Mouse (Mus musculus) embryonic facial prominence, embryonic 15.5 days (tissue): Measurements from ENCODE around the gene Cmtm6. TPM values are rescaled to one million over a fixed set of nuclear protein-coding genes. Genes with fewer than 3 reads are reported as not detected.

Source experiments
- ATAC-seq: fragments of 200-750 bp; cut with Nextera tagmentation; 2 replicates; pipeline ENCODE4 v1.8.0; 2017; ENCODE audit warnings: low read depth, moderate TSS enrichment; ENCODE audit not compliant: insufficient number of reproducible peaks, low FRiP score, low TSS enrichment
- H3K27ac ChIP-seq: fragments of 300-500 bp; sonication (generic); replicated peaks from 2 replicates; pipeline ENCODE4 v1.5.1; 2015; ENCODE audit warnings: mild to moderate bottlenecking, inconsistent platforms
- H3K27me3 ChIP-seq: fragments of 300-500 bp; sonication (generic); 2 replicates; pipeline ENCODE4 v1.6.1; 2015; ENCODE audit warnings: inconsistent platforms
- H3K36me3 ChIP-seq: fragments of 300-500 bp; sonication (generic); 2 replicates; pipeline ENCODE4 v1.6.1; 2015; ENCODE audit warnings: mild to moderate bottlenecking, inconsistent platforms
- H3K4me1 ChIP-seq: fragments of 300-500 bp; sonication (generic); 2 replicates; pipeline ENCODE4 v1.6.1; 2015; ENCODE audit warnings: inconsistent platforms
- H3K4me2 ChIP-seq: fragments of 300-500 bp; sonication (generic); replicated peaks from 2 replicates; pipeline ENCODE4 v1.6.1; 2015; ENCODE audit warnings: mild to moderate bottlenecking, inconsistent platforms
- H3K4me3 ChIP-seq: fragments of 300-500 bp; sonication (generic); replicated peaks from 2 replicates; pipeline ENCODE4 v1.5.1; 2015; ENCODE audit warnings: mild to moderate bottlenecking, inconsistent platforms
- H3K9ac ChIP-seq: fragments of 300-500 bp; sonication (generic); 2 replicates; pipeline ENCODE4 v1.6.1; 2015; ENCODE audit warnings: inconsistent platforms
- H3K9me3 ChIP-seq: fragments of 300-500 bp; sonication (generic); replicated peaks from 2 replicates; pipeline ENCODE4 v1.6.1; 2016; ENCODE audit warnings: inconsistent platforms
- WGBS: fragments of 180-500 bp; shearing (Covaris S2); methylation state at CpG from one replicate; pipeline ENCODE4 v1.1.7; 2015; 5-methylcytosine and 5-hydroxymethylcytosine counted together
- polyA plus RNA-seq: library from polyadenylated mRNA; unstranded; fragments of >200 nt; fragmentation: Nextera tagmentation; extraction: Ambion mirVana; gene quantifications from 2 replicates; pipeline ENCODE4 v1.2.1, GENCODE M21; 2015

Gene Cmtm6
- polyA plus RNA-seq, 1 experiment from 2014 or later = 46.9 TPM

DNA sequence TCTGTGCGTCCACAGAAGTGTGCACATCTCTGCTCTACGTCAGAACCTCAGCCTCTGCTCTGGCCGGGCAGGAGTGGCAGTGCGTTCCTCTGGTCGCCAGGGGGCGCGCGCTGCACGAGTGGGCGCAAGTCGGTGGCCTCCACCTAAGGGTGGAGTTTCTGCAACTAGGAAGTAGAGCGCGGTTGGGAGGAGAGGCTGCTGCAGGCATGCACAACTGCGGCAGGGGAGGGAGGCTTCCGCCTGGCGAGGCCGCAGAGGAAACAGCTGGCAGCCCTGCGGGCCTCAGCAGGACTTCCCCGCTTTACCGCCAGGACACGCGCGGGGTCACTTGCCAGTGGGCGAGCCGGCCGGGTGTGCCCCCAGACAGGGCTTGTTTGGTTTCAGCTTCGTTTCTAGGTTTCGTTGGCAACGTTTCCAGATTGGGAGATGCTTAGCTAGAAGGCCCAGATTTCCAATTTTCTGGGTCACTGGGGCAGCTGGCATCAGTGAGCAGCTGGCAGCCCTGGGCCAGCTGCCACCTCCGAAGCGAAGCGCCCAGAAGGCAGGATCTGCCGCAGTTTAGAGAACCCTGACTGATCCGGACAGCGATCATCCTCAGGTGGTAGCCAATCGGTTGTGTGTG is 22.1 kb downstream of the Cmtm6 start:
- ATAC-seq = peak; percentile 85
- Histone ChIP-seq H3K27me3 (no peaks in the 10 kb centered on the region), H3K4me1 (peaks cover 10% of the 10 kb centered on the region; the same call in 1 of the 2 replicates), H3K36me3 (peaks cover 34% of the 10 kb centered on the region), H3K4me3 (peak overlapping the region; percentile 60), H3K9ac (peak overlapping the region; percentile 50), H3K4me2 (peak overlapping the region; percentile 73), H3K27ac (peak overlapping the region; percentile 82), H3K9me3 (no peaks in the 10 kb centered on the region)
- WGBS = 4% methylated on average over 36 of the region's 36 CpGs

DNA sequence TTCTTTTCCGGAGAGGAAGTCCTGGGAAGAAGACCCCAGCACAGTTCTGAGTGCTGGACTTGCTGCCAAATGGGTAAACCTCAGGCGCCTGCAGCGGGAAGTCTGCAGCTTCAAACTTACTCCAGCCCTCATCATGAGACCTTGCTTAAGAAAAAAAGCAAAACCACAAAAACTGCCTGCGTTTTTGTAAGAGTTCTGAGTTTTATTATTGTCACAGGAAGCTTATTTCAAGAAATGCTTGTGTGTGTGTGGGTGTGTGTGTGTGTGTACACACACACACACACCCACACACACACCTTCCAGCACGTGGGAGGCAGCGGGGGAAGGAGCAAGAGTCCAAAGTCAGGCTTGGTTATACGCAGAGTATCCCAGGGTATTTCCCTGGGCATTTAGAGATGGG is 27.4 kb downstream of the Cmtm6 start:
- Histone ChIP-seq H3K9ac (no peak overlapping the region), H3K4me2 (no peak overlapping the region), H3K9me3 (no peaks in the 10 kb centered on the region), H3K36me3 (peaks cover 55% of the 10 kb centered on the region), H3K4me1 (peaks cover 2% of the 10 kb centered on the region; the same call in 1 of the 2 replicates), H3K27me3 (no peaks in the 10 kb centered on the region), H3K4me3 (no peak overlapping the region), H3K27ac (no peak overlapping the region)
- ATAC-seq = no peak
- 77% methylated on average over 7 of the region's 7 CpGs for WGBS

DNA sequence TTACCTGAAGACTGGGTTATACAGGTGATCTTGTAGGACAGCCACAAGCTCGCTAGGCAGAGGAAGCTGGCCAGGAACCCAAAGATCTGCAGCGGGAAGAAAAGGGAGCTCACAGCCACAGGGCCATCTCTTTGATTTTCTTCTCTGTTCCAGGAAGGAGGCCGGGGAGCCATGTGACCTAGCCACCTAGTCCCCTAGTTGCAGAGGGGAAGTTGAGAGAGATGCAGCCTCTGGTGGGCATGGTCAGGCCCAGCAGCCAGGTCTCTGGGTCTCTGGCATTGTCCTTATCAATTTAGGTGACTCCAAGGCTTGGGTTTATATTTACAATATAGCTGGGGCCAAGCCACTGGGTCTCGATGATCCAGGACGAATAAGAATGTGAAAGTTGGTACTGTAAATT is 27.9 kb downstream of the Cmtm6 start:
- 77% methylated on average over 5 of the region's 5 CpGs for WGBS
- ATAC-seq = no peak
- H3K36me3 ChIP-seq = peaks cover 55% of the 10 kb centered on the region

DNA sequence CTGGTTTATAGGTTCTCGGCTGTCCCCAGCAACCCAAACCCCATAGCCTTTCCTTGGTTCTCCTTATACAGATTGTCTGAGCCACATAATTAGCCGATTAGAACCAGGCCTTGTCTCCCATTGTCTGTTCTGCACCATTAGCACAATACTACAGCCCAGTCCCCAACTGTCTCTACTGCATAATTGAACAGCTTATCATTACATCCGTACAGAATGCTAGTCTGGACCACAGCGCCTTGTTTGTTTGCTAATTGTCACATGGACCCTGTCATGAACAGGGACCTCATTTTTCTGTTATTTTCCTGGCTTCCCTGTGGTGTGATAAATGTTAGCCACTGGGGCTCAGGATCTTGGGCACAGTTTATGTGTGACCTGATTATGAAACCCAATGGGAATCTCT is 29.0 kb downstream of the Cmtm6 start:
- peaks cover 54% of the 10 kb centered on the region for H3K36me3 ChIP-seq
- no peak overlapping the region for H3K27ac ChIP-seq
- no peak for ATAC-seq
- H3K4me2 ChIP-seq = no peak overlapping the region
- H3K4me3 ChIP-seq = no peak overlapping the region
- no peaks in the 10 kb centered on the region for H3K9me3 ChIP-seq
- no peaks in the 10 kb centered on the region for H3K27me3 ChIP-seq
- H3K9ac ChIP-seq = no peak overlapping the region
- WGBS = 83% methylated on average over 4 of the region's 4 CpGs
- no peaks in the 10 kb centered on the region for H3K4me1 ChIP-seq

More for the DNA sequence above, 27.9 kb downstream of the Cmtm6 start:
- Histone ChIP-seq H3K9me3 (no peaks in the 10 kb centered on the region), H3K27me3 (no peaks in the 10 kb centered on the region), H3K4me1 (no peaks in the 10 kb centered on the region), H3K4me3 (no peak overlapping the region), H3K27ac (no peak overlapping the region), H3K9ac (no peak overlapping the region), H3K4me2 (no peak overlapping the region)

DNA sequence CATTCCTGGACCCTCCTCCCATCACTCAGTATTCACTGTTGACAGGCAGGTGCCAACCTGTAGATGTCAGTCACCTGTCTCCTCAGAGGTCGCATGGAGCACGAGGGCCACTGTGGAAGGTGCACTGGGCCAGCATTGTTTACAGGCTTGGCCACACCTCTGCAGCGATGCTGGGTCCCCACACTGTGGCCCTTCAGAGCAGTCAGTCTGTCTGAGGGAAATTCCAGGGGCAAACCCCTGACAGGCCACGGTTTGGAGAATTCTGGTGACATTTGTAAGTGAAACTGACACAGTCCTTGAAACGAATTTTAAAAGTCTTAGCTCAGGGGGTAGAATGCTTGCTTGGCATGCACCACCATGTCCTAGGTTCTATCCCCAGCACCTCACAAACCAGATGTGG is 29.4 kb downstream of the Cmtm6 start:
- Histone ChIP-seq H3K4me1 (no peaks in the 10 kb centered on the region), H3K27ac (no peak overlapping the region), H3K4me2 (no peak overlapping the region), H3K9ac (no peak overlapping the region), H3K9me3 (no peaks in the 10 kb centered on the region), H3K27me3 (no peaks in the 10 kb centered on the region), H3K36me3 (peaks cover 50% of the 10 kb centered on the region), H3K4me3 (no peak overlapping the region)
- 82% methylated on average over 5 of the region's 5 CpGs for WGBS
- ATAC-seq = no peak

DNA sequence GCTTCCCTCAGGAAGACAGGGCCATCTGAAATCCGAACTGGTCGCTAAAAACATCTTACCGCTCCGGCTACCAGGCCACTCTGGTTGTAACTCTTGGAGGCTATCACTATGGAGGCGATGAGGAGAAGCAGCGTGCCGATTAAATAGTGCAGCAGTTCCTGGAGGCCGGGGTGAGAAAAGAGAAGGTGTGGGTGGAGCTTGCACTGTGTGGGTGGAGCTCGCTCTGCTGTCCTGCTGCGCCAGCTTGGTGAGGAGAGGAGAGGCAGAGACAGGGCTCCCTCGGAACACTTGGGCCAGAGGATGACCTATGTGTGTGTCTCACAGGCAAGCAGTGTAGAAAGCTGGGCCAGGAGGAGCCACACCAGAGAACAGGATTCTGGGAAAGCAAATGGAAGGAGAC is 30.9 kb downstream of the Cmtm6 start:
- Histone ChIP-seq H3K9ac (no peak overlapping the region), H3K4me2 (no peak overlapping the region), H3K4me1 (peaks cover 6% of the 10 kb centered on the region), H3K36me3 (peaks cover 40% of the 10 kb centered on the region), H3K9me3 (no peaks in the 10 kb centered on the region), H3K4me3 (no peak overlapping the region), H3K27me3 (no peaks in the 10 kb centered on the region), H3K27ac (no peak overlapping the region)
- 71% methylated on average over 11 of the region's 11 CpGs for WGBS
- no peak for ATAC-seq

DNA sequence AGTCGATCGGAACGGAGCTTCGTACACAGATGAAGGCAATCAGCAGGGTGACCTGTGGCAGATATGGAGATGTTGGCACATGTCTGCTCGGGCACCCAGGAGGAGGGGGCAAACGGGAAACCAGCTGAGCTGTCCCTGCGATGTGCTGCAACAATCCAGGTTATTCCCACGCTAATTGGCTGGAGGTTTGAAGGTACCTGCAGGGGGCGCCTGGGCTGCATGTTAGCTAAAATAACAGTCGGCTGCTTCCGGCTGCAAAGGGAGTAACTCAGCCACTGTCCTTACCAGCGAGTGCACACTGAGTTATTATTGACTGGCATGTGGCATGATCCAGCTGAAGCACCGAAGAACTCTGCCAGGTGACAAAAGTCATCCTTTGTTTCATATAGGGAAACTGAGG is 32.4 kb downstream of the Cmtm6 start:
- no peak overlapping the region for H3K27ac ChIP-seq
- peaks cover 36% of the 10 kb centered on the region for H3K36me3 ChIP-seq
- H3K4me3 ChIP-seq = no peak overlapping the region
- peaks cover 19% of the 10 kb centered on the region for H3K4me1 ChIP-seq
- ATAC-seq = no peak
- no peak overlapping the region for H3K4me2 ChIP-seq
- WGBS = 59% methylated on average over 13 of the region's 13 CpGs
- no peaks in the 10 kb centered on the region for H3K9me3 ChIP-seq
- no peaks in the 10 kb centered on the region for H3K27me3 ChIP-seq
- no peak overlapping the region for H3K9ac ChIP-seq

DNA sequence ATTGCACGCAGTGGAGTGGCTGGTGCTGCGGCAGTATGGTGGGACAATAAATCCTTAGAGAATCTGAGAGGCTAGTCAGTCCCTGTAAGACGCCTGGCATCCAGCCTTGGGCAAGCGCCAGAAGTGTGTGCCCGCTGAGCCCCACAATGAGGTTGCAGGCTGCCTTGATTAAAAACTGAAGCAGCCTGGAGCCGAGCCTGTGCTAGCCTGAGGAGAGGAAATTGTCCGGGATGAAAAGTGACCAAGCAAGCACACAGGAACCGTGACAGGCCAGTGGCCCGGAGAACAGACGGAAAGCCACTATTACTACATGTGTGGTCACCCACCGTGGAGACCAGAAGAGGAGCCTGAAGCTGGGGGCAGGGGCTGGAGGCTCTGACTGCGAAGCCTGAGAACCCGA is 36.1 kb downstream of the Cmtm6 start:
- Histone ChIP-seq H3K4me3 (no peak overlapping the region), H3K27me3 (no peaks in the 10 kb centered on the region), H3K9ac (no peak overlapping the region), H3K36me3 (peaks cover 13% of the 10 kb centered on the region), H3K9me3 (no peaks in the 10 kb centered on the region), H3K4me2 (0 out of 2 replicates have a peak overlapping the region, but pooled peaks have one; percentile 8), H3K27ac (peak overlapping the region; percentile 87), H3K4me1 (peaks cover 19% of the 10 kb centered on the region)
- WGBS = 29% methylated on average over 13 of the region's 13 CpGs
- ATAC-seq = peak; percentile 69

DNA sequence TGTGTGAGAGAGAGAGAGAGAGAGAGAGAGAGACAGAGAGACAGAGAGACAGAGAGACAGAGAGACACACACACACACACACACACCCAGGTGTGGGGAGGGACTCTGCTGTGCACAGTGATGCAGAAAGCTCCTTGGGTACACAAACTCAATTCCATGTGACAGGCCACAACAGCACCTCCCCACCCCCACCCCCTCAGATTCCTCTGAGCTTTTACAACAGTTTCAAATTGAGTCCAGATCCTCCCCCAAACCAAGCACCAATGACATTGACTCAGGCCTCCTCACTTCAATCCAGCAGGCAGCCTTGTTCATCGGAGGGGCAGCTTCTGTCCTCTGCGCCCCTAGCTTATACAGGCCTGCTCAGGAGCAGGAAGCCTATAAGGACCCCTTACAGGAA is 36.6 kb downstream of the Cmtm6 start:
- Histone ChIP-seq H3K9me3 (no peaks in the 10 kb centered on the region), H3K27ac (peak overlapping the region; percentile 87), H3K4me3 (no peak overlapping the region), H3K4me2 (no peak overlapping the region), H3K36me3 (peaks cover 13% of the 10 kb centered on the region), H3K4me1 (peaks cover 19% of the 10 kb centered on the region), H3K9ac (no peak overlapping the region), H3K27me3 (no peaks in the 10 kb centered on the region)
- 47% methylated on average over 2 of the region's 2 CpGs for WGBS
- peak; percentile 49; the same call in 1 of the 2 replicates for ATAC-seq

DNA sequence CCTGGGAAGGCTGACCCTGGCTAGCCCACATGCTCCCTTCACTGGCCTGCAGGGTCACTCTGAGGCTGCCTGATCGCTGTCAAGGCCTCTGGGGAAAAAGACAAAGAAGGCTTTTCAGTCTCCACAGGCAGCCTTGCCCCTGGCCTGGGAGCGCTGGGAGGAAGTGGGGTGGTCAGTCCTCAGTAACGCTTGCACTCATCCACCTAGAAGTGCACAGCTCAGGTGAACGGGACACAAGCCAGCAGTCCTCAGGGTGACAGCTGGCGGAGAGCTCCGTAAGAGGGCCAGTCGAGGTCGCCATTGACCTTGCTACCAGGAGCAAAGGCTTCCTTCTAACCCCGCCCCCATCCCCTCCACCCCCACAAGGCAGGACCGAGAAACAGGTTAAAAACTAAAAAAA is 37.1 kb downstream of the Cmtm6 start:
- Histone ChIP-seq H3K36me3 (peaks cover 12% of the 10 kb centered on the region), H3K9ac (no peak overlapping the region), H3K27me3 (no peaks in the 10 kb centered on the region), H3K4me3 (no peak overlapping the region), H3K4me1 (peaks cover 19% of the 10 kb centered on the region), H3K4me2 (no peak overlapping the region), H3K9me3 (no peaks in the 10 kb centered on the region), H3K27ac (peak overlapping the region; percentile 87)
- WGBS = 44% methylated on average over 10 of the region's 10 CpGs
- no peak for ATAC-seq

DNA sequence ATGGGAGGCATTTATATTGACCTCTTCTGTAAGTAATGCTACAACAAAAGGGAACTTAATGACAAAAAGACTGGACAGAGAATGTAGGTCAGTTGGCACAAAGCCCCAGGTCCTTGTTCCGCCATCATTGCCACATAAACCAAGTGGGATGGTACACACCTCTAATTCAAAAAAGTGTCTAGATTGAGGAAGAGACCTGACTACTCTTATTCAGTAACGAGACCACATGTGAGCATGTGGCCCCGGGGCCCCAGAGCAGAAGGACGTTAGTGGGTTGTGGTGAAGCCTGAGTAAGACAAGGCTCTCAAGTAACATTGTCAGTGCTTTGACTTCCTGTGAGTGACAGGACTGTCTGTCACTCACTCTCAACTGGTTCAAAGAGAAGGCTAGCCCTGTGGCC is 39.3 kb downstream of the Cmtm6 start:
- 75% methylated on average over 4 of the region's 4 CpGs for WGBS
- no peak overlapping the region for H3K4me2 ChIP-seq

DNA sequence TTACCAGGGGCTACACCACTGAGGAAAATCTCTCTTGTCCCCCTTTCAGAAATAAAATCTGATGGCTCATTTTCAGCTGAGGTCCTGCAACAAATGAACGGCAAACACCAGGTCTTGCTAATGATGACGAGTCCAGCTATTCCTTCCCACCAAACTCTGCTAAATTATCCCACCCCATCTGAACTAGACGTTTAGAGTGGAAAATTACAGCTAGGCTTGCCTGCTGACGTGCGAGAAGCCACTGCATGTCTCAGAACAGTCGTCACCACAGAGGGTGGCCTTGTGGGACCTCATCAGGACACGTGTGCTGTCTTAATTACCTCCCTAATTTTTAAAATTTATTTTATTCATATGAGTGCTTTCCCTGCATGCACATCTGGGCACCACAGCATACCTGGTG is 40.6 kb downstream of the Cmtm6 start:
- 85% methylated on average over 7 of the region's 7 CpGs for WGBS
- ATAC-seq = no peak

More for the DNA sequence above, 39.3 kb downstream of the Cmtm6 start:
- Histone ChIP-seq H3K36me3 (peaks cover 12% of the 10 kb centered on the region), H3K27ac (no peak overlapping the region), H3K27me3 (no peaks in the 10 kb centered on the region), H3K4me1 (peaks cover 30% of the 10 kb centered on the region), H3K9me3 (no peaks in the 10 kb centered on the region), H3K4me3 (no peak overlapping the region), H3K9ac (no peak overlapping the region)
- ATAC-seq = no peak

More for the DNA sequence above, 40.6 kb downstream of the Cmtm6 start:
- no peak overlapping the region for H3K27ac ChIP-seq
- no peaks in the 10 kb centered on the region for H3K9me3 ChIP-seq
- no peaks in the 10 kb centered on the region for H3K27me3 ChIP-seq
- no peak overlapping the region for H3K9ac ChIP-seq
- no peak overlapping the region for H3K4me3 ChIP-seq
- peaks cover 33% of the 10 kb centered on the region for H3K4me1 ChIP-seq
- H3K36me3 ChIP-seq = peaks cover 12% of the 10 kb centered on the region
- no peak overlapping the region for H3K4me2 ChIP-seq
